Mouse (Mus musculus): ENCODE measurements at regions not wholly inside any gene's neighbourhood (a gene's known extent, or its start where the extent isn't known, plus 50 kb on each side); places are given as distances from the start of the nearest gene placed in this dataset.
"Not testable (repeated sequence)": the region's sequence is repeated elsewhere in the genome, so short reads cannot be mapped to it uniquely, and the experiment has no call there.

DNA sequence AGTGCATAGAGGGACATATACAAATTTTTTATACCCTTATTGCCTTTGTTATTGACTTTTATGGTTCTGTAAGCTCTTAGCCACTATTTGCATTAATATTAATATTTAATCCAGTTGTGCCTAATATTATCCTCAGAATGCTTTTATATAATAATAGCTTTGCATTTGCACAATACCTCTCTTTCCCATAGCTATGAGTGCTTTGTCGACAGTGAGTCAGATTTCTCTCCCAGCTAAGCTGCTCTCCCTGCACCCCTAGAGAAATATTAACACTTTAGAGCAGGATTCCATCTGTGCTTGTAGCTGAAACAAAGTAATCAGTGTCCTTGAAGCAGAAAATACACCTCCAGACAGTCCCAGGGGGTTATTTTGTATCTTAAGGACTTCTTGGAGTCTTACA is 288.6 kb upstream of the Arglu1 start:
- no peak for DNase-seq (ENCODE audit: low read depth, low spot score)

DNA sequence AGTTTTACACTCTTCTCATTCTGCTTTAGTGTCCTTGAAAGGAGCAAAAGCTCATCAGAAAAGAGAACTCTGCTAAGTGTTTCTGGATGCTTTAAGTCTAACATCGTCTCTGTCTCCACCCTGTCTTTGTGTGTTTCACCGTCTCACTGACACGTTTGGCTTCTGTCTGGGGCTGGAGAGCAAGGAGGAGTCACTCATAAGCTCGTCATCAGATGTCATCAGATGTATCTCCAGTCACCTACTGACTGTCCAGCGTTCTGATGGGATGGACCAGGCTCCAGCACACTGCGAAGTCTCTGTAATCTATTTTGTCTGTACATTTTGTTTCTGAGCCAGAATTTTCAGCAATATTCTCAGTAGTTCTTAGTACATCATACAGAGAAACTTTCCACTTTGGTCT is 283.4 kb upstream of the Arglu1 start:
- no peak for DNase-seq (ENCODE audit: low read depth, low spot score)

DNA sequence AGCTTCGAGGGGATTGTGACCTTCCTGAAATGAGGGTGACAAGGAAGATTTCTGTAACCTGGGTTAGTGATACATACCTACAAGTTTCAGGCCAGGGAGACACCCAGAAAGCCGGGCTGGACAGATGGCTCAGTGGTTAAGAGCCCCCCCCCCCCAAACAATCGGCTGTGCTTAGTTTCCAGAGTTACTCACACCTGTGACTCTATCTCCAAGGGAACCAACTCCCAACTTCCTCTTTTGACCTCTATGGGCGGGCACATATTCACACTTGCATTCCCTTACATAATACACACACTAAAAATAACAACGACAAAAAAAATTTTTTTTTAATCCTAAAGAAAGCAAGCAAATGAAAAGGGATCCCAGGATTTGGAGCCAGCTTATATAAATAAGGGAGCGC is 283.0 kb upstream of the Arglu1 start:
- no peak for DNase-seq (ENCODE audit: low read depth, low spot score)

DNA sequence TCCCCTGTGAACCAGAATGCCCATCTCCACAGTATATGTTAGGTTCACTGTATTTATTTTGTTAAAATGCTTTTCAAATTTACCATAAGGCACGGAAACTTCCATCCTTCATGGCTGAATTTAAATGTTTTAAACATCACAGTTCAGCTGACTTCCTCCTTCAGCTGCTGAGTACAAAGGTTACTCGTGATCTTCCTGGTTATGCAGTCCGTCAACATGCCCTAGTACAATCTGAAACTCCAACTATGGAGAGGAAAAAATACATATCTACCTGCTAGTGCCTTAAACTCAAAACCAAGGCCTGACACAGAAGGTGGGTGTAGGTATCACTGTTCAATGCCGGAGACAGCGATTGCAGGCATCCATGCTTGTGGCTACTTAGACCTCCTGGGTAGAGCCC is 280.5 kb upstream of the Arglu1 start:
- no peak for DNase-seq (ENCODE audit: low read depth, low spot score)

DNA sequence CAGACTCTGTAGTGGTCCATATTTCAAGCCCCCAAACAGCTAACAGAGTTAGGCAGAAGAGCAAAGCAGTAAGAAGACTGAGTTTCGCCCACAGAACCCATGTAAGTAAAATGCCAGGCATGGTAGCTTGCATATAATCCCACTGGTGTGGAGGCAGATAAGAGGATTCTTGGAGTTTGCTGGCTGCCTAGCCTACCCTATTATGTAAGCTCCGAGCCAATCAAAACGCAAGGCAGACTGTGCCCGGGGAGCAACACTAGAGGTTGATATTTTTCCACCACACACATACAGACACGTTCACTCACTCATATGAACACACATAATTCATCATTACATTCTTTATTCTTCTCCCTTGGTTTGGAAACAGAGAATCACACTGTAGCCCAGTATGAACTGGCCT is 280.0 kb upstream of the Arglu1 start:
- DNase-seq (ENCODE audit: low read depth, low spot score), result no peak

GRCm38 (mm10) chr8:8969112-8969950 is 279.0 kb upstream of the Arglu1 start:
- DNase-seq (ENCODE audit: low read depth, low spot score), result no peak

DNA sequence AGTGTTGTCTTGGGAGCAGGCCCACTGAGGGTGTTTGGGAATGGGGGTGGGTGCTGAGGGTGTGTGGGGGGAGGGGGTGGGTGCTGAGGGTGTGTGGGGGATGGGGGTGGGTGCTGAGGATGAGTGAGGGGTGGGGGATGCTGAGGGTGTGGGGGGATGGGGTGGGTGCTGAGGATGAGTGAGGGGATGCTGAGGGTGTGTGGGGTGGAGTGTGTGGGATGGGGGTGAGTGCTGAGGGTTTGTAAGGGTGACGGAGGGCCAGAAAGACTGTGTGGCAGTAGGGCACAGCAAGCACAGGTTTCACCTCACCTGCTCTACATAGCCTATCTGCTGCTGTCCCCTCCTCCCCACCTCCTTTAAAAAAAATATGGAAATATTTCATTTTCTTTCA is 276.3 kb upstream of the Arglu1 start:
- no peak for DNase-seq (ENCODE audit: low read depth, low spot score)

DNA sequence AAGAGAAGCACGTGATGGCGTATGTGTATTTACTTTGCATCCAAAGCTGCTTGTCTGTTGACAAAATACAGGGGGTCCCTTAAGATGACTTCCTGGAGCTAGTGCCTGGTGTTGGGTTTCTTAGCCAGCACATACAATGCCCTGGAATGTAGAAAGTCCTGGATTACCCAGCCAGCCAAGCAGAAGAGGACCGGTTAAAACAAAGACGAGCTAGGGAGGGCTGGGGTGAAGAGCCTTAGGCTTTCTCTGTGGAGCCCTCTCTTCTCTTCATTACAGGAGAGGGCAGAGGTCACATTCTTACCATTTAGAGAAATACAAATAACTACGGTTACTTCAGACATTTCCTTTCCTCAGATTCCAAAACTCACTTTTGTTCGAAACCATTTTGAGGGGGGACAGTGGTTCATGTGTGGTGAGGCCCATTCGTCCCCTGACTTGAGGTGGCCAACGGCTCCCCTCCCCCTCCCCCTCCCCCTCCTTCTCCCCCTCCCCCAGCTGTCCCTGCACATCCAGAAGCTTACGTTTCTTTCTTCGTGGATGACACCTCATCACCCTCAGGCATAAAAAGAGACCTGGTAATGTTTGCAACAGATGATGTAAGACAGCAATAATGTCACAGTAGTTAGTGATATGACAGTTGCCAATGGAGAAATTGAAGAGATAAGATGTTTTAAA is 275.8 kb upstream of the Arglu1 start:
- DNase-seq (ENCODE audit: low read depth, low spot score), result no peak

DNA sequence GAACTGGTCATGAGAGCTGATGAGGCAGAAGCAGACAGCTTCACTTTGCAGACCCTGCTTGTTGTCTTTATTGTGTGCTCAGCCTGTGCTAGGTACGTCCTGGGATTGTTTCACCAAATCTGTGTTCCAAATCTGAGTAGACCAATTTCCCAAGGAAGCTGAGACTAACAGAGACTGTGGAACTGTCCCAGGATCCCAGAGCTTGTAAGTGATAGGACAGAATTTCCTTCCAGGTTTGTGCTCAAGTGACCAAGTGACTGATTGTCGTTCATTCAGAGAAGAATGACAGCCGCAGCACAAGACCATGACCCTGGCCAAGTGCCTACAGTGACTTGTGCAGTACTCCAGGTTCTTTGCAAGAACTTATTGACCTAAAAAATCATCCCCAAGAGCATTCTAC is 269.9 kb upstream of the Arglu1 start:
- no peak for DNase-seq (ENCODE audit: low read depth, low spot score)

DNA sequence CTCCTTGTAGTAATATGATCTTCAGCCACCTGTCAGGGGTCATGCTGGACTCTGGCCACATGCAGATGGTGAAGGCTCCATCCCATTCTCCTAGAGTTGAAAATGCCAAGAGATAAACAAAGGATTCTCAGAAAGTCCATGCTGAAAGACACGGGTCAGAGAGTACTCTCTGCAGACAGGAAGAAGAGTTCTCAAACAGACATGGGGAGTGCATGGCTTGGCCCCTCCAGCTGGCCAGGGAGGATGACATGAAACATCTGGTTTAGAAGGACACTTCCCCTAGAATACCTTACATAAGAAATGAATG is 269.4 kb upstream of the Arglu1 start:
- no peak for DNase-seq (ENCODE audit: low read depth, low spot score)

DNA sequence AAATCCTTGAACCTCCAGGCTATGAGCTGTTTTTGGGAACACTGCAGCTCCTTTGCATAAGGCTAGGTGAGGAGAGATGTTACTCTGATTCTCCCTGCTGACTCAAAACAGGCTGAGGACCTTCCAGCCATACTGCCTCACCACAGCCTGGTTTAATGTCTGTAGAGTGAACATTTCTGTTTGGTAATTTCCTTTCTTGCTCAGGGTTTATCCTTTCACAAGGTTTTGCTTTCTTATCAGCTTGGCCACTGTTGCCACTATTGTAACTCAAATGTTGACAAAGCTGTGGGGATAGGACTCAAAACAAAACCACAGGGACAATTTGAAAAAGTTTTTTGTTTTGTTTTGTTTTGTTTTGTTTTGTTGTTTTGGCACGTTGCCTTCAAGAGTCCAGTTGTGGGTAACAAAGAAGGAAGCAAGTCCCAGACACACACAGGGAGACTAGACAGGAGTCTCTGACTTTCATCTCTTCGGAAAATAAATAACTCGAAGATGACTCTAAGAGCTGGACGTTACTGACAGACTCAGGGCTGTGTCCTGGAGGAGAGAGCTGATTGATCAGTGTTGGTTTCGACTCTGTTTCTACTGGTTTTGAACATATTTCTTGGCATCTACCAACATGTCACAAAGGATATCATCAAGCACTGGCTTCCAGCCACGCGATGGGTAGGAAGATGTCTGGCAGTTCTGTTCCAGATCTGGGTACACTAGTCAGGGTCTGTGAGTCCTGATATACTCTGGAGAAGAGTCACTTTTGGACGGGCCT is 268.9 kb upstream of the Arglu1 start:
- DNase-seq (ENCODE audit: low read depth, low spot score), result no peak

- DNase-seq (ENCODE audit: low read depth, low spot score), result not testable (repeated sequence)
These were observed 267.8 kb upstream of the Arglu1 start for GRCm38 (mm10) chr8:8958140-8958539.

DNA sequence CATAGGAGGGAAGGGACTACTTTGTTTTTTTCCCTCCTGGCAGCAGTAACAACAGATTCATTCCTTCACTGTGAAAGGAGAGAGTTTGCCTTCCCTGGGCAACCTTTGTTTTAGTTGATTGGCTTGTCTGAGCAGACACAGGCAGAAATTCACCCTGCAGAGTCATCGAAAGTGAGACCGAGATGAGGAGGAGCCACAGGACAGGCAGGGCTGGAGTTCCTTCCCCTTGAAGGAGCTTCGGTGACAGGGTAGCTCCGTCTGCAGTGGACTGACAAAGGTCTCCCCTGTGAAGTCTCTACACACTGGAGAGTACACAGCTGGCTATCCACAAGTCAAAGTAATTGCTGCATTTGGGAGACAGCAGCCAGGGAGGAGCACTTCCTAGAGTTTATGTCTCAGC is 261.9 kb upstream of the Arglu1 start:
- DNase-seq (ENCODE audit: low read depth, low spot score), result no peak

GRCm38 (mm10) chr8:8951186-8951585 is 260.9 kb upstream of the Arglu1 start:
- no peak for DNase-seq (ENCODE audit: low read depth, low spot score)

DNA sequence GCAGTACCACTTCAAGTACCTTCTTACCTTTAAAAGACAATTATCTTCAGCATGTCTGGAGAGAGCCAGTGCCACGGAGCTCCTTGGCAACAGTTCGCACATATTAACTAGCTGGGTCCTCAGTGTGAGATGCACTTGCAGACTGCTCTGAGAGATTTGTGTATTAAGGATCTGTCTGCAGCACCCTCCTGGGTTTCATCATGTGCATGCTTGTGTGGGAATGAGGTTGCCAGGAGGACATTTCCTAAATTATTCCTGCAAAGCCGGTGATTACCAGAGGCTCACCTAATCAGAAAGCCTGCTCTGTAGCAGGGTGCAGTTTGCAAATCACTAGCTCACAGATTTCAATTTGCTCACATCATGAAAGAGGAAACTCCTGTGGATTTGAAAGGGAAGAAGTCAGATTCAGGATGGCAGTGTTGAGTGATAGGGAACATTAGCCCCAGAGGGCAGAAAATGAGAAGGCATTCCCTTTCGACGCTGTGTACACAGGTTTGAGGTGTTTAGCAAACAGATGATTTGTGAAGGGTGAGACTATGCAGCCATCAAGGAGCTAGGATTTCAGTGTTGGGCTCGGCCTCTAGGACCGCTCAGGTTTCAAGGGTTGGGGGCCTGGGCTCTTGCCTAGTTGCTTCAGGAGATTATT is 257.3 kb upstream of the Arglu1 start:
- DNase-seq (ENCODE audit: low read depth, low spot score), result no peak

DNA sequence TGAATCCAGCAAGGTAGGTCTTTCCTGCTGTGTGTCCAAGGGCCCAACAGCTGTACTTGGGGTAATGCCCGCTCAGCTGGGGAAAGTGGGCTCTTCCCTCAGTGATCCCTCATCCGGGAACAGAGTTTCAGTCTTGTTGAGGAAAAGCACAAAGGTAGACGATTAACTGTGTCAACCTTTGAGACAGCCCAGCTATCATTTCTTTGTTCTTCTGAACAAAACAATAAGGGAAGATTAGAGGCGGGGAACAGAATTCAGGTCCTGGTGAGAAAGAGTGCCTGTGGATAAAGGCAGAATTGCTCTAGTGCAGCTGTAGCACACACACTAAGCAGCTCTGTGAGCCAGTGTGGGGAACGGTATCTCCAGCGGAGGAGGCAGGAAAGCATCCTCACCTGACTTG is 252.7 kb upstream of the Arglu1 start:
- DNase-seq (ENCODE audit: low read depth, low spot score), result peak; percentile 59

DNA sequence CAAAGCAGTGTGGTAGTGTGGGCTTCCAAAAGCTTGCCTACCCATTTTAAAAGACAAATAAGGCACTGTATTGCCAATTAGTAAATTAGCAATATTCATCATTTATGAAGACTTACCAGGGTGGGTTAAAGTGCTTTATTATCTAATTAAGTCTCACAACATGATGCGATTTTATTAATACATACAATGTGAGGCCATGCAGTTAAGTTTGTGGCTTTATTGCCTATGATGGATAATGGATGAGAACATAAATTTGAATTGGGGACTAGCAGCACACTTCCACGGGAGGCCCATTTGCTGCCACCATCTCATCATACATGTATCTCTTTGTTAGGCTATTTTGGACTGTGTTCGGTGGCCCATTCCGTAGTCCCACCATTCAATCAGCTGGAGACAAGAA is 250.6 kb upstream of the Arglu1 start:
- no peak for DNase-seq (ENCODE audit: low read depth, low spot score)

DNA sequence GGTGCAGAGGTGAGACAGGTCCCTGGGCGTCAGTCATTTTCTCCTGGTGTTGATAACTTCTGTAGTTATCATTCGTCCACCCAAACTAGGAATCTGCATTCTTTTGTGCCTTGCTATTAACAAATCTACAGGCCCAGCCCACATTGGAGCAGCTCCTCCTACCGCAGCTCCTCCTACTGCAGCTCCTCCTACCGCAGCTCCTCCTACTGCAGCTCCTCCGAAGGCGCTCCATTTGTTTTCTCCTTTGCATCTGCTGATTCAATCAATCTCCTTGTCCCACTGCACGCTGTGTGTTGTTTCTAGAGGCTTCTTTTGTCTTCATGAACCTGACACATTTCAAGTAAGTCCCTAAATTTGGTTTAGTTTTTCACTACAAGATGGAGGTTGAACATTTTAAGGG is 248.2 kb upstream of the Arglu1 start:
- DNase-seq (ENCODE audit: low read depth, low spot score), result peak; percentile 53

- DNase-seq (ENCODE audit: low read depth, low spot score), result no peak
These were observed 242.1 kb upstream of the Arglu1 start for GRCm38 (mm10) chr8:8932466-8932865.

DNA sequence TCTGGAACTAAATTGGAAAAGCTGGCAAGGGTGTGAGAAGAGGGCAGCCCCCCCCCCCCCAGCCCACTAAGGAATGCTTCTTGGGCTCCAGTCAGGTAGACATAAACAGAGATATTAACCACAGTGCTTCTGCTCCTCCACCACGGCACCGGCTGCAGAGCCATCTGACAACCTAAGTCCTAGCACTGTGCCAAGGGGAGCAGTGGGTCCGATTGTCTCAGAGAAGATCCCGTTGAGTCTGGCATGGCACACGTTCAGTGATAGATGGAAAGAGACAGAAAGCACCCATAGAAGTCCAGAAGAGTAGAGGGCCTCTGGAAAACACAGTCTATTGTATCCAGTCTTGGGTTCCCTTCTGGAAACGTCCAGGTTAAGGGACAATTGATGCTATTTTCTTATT is 241.4 kb upstream of the Arglu1 start:
- DNase-seq (ENCODE audit: low read depth, low spot score), result no peak

- no peak for DNase-seq (ENCODE audit: low read depth, low spot score)
These were observed 237.9 kb upstream of the Arglu1 start for GRCm38 (mm10) chr8:8928074-8928862.

All from ZHBTc4 (cell line).